Mouse (Mus musculus) retina, postnatal 1 day (tissue): ENCODE measurements around the gene Cdk19.
A peak's percentile ranks its signal among the peaks of the same experiment; 100 is the strongest.

Source experiments
- DNase-seq: peaks from one replicate; pipeline ENCODE4 v3.0.0-alpha.2; 2012

The Cdk19 gene

DNA sequence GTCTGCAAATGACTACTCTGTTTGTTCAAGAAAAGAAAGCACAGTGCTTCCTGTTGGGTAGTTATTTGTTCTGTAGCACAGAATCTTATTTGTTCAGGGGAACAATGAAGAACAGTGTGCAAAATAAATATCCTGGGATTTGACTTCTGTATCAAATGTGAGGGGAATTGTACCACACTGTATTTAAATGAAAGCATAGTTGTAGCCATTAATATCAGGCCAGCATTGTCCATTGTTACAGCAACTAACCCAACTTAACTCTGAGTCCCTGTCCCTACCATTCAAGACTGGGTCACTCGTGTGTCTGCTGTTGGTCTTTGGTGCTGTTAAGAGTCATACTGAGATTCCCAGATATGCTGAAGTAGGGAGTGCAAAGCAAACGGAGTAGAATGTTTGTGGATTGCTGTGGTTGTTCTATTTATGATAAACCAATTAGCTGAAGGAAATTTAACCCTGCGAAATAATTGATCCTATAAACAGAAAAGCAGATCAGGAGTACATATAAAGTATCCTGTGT is 106.8 kb downstream of the Cdk19 start:
- peak; percentile 50 for DNase-seq

DNA sequence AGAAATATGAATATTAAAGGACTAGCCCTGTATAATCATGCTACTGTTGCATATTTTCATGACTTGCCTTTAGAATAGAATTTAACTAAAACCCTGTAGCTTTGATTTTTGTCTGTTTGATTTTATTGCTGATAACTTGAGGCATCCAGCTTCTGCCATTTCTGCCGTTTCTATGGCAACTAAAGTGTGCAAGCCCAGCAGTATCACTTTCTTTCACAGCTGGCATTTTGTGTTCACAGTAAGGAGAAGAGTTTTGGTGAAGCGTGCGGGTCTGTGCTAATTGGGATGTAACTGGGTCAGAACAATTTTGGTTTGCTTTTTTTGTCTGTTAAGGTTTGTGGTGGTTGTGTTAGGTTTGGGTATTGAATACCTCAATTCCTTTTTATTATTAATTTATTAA is 107.3 kb downstream of the Cdk19 start:
- DNase-seq = peak; percentile 84

DNA sequence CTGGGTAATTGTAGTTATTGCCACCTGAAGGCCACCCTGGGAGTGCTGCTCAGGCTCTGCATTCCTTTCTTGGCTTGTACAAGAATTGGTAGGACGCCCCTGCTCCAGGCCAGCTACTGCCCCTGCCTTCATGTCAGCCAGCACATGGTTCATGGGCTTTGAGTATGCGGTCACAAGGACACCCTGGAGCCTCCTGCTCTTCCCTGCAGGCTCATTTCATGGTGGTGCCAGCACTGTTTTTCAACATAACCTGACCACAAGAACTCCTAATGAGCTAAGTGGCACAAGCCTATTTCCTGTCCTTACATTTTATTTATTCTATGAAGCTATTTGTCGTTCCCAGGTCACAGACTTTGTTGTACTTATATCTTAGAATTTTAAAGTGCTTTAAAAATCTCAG is 107.9 kb downstream of the Cdk19 start:
- DNase-seq = peak; percentile 52

DNA sequence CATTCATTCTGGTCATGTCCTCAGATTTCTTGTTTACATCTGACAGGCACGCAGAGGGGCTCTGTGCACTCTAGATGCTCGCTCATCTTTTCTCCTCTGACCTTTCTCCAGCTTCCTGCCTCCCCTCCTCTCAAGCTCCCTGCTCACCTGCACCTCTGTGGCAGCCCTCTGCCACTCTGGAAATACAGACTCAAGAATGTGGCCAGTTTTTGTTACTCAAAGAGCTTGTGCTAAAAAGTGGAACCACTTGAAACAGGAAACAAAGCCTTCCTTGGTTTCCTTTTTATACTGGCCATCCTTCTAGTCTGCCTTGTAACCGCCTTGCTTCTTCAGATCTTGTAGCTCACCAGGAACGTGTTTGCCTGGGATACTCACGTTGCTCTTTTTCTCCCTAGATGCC is 108.6 kb downstream of the Cdk19 start:
- peak; percentile 16 for DNase-seq

DNA sequence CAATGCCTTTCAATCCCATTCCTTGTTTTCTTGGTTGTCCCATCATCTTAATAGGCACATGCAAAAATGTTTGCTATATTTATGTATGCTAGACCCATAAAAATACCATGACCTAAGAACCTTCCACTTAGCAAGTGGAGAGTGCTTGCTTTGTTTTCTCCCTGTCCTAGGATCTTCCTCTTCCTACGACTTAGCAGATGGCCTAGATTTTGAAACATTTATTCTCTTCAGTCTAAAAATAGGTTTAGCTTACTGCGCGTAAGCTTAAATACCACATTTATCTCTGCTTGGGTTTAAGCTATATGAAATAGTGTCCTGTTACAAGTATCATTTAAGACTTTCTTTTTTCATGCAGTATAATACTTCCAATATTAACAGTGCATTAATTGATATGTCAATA is 109.1 kb downstream of the Cdk19 start:
- no peak for DNase-seq

DNA sequence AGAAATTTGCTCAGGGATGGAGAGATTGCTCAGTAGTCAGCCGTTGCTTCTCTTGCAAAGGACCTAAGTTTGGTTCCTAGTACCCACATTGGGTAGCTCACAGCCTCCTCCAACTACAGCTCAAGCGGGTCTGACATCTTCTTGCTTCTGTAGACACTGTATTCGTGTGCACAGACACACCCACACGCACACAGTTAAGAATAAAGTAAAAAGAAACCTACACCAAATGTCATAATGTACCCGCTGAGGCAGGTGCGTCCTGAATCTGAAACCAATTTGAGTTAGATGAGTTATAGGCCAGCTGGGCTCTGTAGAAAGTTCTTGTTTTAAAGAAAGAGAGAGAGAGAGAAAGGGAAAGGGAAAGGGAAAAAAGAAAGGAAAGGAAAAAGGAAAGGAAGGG is 110.2 kb downstream of the Cdk19 start:
- DNase-seq = no peak

DNA sequence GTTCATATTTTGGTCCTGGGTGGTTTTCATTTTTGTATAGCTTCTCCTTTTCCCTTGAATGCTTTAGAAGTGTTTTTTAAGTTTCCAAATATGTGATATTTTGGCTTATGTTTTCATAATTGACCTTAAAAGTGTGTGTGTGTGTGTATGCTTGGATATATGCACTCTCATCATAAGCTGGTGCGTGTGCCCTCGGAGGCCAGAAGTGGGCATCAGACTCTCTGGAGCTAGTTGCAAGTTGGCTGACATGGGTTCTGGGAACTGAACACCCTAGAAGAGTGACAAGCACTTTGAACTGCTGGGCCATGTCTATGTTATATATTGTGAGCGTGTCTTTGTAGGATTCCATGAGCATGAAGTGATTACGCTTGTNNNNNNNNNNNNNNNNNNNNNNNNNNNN is 110.8 kb downstream of the Cdk19 start:
- DNase-seq = no peak

DNA sequence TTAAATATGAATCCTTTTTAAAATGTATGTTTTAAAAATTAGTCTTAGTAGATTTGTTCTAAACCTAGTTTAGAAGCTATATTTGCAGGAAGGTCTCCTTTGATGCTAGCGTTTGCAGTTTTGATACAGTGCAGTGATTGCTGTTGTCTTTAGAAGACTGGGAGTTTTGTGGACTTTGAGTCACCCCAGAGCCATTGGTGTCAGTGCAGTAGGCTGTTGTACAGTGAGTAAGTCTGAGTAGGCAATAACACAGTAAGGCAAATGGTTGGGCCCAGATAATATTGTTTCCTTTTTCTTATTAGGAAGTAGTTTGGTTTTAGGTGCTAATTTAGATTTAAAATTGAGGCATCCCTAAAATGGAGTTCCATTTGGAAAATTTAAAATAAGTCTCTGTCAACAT is 117.8 kb downstream of the Cdk19 start:
- no peak for DNase-seq

DNA sequence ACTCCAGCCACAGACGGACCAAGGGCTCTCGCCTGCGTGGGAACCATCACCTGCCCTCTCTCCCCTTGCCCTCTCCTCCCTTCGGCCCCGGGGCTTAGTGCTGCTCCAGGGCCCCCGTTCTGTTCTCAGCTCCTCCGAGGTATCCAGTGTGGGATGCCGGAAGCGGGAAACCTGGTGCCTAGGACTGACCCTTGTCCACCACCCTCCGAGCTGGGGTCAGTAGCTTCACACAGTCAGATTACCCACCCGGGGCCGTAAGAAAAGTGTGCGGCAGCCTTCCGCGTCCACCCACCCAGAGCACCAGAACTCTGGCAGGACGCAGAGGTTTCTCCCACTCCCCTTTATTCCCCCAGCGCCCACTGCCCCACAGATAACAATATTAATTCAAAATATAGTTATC is 119.8 kb downstream of the Cdk19 start:
- no peak for DNase-seq

DNA sequence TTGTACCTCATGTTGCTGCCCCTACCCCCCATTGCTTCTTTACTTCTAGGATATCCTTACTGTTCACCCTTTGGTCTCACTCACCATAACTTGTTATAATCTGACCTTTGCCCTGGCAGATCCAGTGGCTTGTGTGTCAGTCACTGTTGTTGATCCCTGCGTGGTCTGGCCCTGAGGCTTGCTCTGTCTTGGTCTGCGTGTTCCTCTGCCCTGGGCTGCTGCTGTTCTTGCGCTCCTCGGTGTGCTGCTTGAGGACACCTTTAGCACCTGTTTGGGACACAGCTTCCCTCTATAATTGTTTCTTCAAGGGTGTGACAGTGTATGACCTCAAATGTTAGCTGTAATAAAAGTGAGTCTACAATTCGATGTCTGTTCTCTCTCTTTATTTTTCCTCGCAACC is 122.0 kb downstream of the Cdk19 start:
- no peak for DNase-seq

DNA sequence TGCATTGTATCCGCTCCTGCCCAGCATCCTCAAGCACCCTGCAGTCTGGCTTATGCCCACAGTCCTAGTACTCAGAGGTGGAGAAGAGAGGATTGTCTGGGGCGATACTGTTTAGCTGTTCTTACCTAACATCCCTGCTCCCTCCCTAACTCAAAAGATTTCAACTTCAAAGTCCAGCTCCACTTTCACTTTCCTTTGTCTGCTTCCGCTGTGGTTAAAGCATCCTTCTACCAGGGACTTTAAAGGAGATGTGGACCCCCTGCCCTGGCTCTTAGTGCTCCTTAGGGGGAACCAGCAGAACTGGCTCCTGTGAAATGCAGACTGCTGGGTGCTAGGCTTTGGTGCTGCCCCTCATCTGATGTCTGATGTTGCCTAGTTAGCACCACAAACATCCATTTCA is 122.9 kb downstream of the Cdk19 start:
- DNase-seq = no peak

DNA sequence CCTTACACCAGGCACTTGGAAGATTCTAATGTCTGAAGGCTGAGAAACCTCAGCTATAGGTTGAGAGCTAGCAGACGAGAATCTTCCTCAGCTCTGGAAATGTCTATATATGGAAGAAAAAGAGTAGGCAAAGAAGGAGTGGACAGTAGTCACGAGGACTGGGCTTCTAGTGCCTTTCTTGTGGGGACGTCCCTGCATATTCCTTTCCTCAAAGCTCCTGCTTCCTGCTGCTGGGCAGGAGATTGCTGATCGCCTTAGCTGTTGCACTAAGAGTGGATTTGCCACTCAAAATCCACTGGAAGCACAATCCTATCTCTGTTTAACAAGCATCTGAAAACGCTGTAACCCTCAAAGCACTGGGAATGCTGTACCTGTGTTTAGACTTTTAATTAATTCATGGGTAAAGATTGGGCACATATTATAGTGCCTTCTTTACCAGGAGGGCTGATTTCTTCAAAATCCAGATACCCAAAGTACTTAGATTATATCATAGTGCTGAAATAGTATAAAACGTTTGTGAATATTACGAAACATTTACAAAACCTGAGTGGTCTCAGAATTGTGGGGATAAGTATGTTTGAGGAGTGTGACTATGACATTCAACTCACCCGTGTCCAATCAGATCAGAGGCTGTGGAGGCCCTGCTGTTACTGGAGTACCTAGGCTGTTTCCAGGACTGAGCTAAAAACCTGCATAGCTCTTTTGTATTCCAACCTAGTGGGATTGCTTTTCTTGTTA is 128.0 kb downstream of the Cdk19 start:
- DNase-seq = no peak

DNA sequence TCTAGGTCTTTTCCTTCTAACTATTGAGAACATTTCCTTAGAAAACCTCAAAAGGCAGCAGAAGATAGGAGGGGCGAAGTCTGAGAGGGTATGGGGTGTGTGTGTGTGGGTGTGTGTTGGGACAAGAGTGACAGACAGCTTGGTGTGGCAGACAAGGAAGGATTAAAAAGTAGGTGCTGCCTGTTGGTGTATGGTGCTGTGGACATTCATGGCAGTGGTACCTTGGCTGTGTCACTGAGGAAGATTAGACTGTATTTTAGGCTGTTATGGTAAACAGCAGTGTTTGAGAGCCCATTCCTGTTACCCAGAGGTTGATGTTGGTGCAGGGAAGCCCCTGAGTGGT is 128.5 kb downstream of the Cdk19 start:
- DNase-seq = no peak

DNA sequence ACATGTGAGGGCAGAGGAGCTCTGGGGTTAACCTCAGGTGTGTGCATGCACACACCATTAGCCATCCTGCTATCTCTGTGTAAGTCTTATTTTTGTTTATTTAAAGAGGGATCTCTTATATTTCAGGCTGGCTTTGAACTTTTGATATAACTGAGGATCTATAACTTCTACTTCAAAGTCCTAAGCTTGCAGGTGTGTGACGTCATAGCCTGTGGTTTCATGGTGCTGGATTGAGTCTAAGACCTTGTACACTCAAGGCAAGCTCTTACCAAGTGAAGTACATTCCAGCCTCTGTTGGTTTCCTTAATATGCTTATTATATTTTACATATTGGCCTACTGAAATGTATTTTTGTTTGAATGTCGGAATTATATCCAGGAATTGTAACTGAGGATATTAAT is 129.8 kb downstream of the Cdk19 start:
- no peak for DNase-seq

DNA sequence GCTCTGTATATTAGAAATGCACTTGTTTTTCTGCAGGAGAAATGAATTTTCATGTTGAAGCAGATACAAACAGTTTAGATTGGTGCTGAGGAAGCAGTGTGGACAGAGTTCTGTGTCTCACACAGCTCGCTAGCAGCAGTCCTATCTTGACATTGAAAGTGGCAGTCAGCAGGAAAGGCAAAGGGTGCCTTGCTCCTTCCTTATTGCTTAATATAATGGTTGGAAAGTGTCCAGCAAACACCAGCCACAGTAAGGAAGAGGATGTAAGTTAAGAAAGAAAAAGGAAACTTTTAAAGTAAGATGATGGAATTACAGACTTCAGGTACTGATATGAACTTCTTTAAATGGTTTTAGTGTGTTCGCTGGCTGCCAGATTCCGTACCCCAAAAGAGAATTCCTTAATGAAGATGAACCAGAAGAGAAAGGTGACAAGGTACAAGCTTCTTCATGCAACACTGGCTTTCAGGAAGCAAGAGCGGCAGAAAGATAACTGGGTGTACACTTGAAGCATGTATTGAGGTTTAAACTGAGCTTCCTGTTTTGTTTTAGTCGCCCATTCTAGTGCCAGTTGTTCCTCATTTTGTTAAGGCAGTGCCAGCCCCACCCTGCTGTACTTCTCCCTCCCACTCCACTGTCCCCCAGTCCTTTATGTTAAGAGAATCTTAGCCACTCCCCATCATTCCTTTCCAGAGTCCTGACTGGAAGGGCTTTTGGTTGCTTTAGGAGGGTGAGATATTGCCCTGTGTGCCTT is 137.3 kb downstream of the Cdk19 start:
- no peak for DNase-seq

DNA sequence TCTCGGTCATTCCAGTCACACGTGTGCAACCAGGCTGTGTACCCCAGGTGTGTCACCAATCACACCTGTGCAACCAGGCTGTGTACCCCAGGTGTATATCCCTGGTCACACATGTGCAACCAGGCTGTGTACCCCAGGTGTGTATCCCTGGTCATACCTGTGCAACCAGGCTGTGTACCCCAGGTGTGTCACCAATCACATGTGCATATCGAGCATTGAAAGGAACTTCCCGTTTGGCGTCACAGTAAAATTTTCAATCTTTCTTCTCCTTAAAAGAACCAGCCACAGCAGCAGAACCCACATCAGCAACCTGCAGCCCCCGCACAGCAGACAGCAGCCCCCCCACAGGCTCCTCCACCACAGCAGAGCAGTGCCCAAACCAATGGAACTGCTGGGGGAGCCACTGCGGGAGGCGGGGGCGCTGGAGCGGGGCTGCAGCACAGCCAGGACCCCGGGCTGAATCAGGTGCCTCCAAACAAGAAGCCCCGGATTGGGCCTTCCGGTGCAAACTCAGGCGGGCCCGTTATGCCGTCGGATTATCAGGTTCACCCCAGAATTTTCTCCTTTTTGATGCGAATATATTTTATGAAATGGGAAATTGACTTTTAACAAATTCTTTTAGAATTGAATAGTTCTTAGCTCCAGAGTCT is 138.2 kb downstream of the Cdk19 start:
- DNase-seq = no peak

DNA sequence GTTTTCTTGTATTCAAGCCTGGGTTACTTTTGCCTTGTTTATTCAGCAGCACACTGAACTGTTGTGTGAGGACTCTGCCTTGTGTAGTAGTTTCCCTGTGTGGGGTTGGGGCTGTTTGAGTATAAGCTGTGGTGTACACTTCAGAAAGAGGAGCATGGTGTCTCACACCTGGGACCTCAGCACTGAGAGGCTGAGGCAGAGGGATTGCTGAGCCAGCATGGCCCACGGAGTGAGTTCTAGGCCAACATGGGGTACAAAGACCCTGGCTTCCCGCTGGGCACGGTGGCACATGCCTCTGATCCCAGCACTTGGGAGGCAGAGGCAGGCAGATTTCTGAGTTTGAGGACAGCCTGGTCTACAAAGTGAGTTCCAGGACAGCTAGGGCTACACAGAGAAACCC is 139.3 kb downstream of the Cdk19 start:
- DNase-seq = no peak

DNA sequence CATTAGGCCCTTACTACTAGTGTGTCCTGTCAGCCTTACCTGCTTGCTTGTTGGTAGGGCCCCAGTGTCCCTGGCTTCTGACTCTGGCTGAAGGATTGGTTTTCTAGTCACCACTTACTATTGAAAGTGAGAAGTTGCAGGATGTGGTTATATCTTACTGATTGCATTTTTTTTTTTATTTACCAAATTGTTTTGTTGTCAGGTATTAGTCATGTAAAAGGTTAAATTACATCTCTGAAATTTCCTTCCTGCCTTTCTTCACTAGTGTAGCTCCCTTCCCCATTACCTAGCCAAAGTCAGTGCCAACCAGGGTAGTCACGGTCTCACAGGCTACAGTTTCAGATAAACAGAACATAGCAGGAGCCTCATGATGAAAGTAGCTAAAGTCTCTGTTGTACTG is 139.9 kb downstream of the Cdk19 start:
- DNase-seq = no peak

DNA sequence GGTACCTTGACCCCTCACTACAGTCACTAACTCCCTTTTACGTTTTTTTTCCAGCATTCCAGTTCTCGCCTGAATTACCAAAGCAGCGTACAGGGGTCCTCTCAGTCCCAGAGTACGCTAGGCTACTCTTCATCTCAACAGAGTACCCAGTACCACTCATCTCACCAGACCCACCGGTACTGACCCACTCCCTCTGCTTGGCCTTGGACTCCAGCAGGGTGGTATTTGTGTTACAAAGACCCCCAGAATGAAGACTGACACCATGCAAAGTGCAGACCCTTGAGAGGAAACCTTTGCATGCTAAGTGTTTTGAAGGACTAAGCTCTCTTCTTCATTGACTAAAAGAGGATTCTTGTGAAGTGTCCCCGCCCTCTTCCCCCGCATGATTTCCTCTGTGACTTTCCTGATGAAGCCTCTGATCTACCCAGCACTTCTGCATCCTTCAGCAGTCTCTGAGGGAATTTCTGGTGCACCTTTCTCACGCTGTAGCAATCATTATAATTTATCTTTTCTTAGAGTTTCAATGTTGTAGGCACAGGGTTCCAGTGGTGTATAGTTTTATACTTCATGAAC is 140.3 kb downstream of the Cdk19 start:
- DNase-seq = no peak

DNA sequence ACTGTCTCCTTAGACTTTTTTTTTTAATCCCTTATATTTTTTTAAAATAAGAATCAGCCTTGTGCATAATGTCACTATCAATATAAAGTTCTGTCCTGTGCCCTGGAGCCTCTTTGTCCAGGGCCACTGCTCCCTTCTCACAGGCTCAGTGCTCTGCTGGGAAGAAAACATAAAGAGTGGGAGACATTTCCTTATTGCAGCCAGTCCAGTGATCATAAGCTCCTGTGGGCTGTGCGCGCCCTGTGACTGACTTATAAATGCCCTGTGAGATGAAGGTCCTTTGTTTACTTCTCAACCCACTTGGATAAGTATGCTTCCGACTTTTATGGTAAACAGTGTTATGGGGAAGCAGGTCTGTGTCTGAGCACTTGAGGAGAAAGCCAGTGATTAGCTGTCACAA is 142.2 kb downstream of the Cdk19 start:
- DNase-seq = no peak

DNA sequence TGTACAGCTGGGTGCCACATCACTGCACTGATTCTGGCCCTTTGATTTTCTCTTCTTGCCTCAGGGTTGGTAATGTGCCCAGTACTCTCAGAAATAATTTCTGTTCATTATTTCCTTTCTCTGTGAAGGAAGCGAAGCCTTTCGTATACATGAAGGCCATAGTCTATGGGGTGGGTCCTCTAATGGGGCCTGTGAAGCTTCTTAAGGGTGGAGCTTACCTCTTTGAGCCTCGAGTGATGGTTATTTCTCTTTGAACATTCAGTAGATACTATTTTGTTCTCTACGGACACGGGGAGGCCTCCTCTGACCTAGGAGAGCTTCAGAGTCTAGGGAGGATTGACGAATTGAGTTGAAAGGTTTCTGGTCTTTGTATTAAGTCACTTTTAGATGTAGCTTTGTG is 142.9 kb downstream of the Cdk19 start:
- no peak for DNase-seq

DNA sequence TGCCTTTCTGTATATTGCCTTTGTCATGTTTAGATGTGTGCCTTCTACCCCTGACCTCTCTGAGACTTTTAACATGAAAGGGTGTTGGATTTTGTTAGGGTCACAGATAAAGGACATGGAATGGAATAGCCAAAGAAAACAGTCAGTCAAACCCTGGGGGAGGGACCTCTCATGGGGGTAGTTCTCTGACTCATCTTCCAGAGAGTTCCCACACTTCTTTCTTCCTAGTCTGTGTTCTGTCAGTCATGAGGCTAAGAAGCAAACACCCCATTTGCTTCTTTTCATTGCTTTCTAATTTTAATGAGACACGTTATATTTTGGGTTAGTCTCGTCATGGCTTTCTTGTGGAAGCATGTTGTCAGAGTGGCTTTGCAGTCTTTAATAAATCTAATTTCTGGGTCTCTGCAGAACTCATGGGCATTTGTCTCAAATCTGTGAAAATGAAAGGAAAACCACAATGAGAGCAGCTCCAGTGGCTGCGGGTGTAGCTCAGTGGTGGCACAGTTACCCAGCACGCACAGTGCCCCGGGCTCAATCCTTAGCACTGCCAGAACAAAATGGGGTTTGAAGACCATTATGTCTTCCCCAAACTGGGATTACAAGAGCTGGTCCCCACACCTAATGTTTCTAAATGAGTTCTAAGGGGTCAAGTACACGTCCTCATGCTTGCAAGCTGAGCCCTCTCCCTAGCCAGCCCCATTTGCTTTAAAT is 149.9 kb downstream of the Cdk19 start:
- no peak for DNase-seq

DNA sequence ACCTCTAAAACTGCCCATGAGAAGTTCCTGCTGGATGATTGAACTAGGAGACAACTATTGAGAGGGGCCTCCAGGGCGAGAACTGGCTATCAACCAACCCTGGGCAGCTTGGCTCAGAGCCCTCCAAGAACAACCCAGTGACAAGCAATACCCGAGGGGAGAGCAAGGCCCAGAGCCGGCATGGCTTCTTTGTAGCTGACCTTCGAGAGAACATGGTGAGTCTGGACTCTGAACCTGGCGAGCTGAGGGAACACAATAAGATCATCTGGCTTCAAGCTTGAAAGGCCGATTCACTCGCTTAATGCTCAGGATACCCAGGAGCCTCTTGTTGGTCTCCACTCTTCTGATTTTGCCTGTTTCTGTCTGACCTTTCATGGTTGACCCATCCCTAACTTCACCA is 151.8 kb downstream of the Cdk19 start:
- DNase-seq = no peak
